Mouse (Mus musculus) liver, embryonic 11.5 days (tissue): Measurements from ENCODE around the gene Spns2. TPM values are rescaled to one million over a fixed set of nuclear protein-coding genes. Genes with fewer than 3 reads are reported as not detected.

Source experiments
- ATAC-seq: fragments of 200-750 bp; cut with Nextera tagmentation; replicated peaks from 2 replicates; pipeline ENCODE4 v1.8.0; 2017; ENCODE audit warnings: moderate number of reproducible peaks, mild to moderate bottlenecking, moderate TSS enrichment, moderate library complexity; ENCODE audit not compliant: low FRiP score
- DNase-seq: peaks from one replicate; pipeline ENCODE4 v3.0.0-alpha.2; 2017; ENCODE audit warnings: low spot score
- H3K27ac ChIP-seq: fragments of 300-500 bp; sonication (generic); 2 replicates; pipeline ENCODE4 v1.5.1; 2014; ENCODE audit warnings: mild to moderate bottlenecking, low read depth, low read length, control low read depth
- H3K27me3 ChIP-seq: fragments of 300-500 bp; sonication (generic); replicated peaks from 2 replicates; pipeline ENCODE4 v1.6.1; 2014; ENCODE audit warnings: low read length, mixed read lengths; ENCODE audit not compliant: control insufficient read depth, insufficient read depth
- H3K36me3 ChIP-seq: fragments of 300-500 bp; sonication (generic); 2 replicates; pipeline ENCODE4 v1.6.1; 2014; ENCODE audit warnings: mild to moderate bottlenecking, low read length, moderate library complexity, mixed read lengths; ENCODE audit not compliant: control insufficient read depth, insufficient read depth
- H3K4me1 ChIP-seq: fragments of 300-500 bp; sonication (generic); replicated peaks from 2 replicates; pipeline ENCODE4 v1.6.1; 2014; ENCODE audit warnings: low read length, mixed read lengths; ENCODE audit not compliant: control insufficient read depth, insufficient read depth
- H3K4me2 ChIP-seq: fragments of 300-500 bp; sonication (generic); 2 replicates; pipeline ENCODE4 v1.6.1; 2014; ENCODE audit warnings: mild to moderate bottlenecking, control low read depth, moderate library complexity
- H3K4me3 ChIP-seq: fragments of 300-500 bp; sonication (generic); 2 replicates; pipeline ENCODE4 v1.5.1; 2014; ENCODE audit warnings: low read depth, low read length, control low read depth
- H3K9ac ChIP-seq: fragments of 300-500 bp; sonication (generic); 2 replicates; pipeline ENCODE4 v1.6.1; 2014; ENCODE audit warnings: low read depth, low read length, control low read depth
- H3K9me3 ChIP-seq: fragments of 300-500 bp; sonication (generic); 2 replicates; pipeline ENCODE4 v1.6.1; 2016; ENCODE audit warnings: low read length, inconsistent platforms, mixed read lengths; ENCODE audit not compliant: control insufficient read depth
- WGBS: fragments of 180-500 bp; shearing (Covaris S2); extraction: QIAGEN DNeasy Blood & Tissue Kit; methylation state at CpG from one replicate; pipeline ENCODE4 v1.1.7; 2014; 5-methylcytosine and 5-hydroxymethylcytosine counted together
- polyA plus RNA-seq: library from polyadenylated mRNA; unstranded; fragments of >200 nt; fragmentation: Nextera tagmentation; extraction: Ambion mirVana; gene quantifications from 2 replicates; pipeline ENCODE4 v1.2.1, GENCODE M21; 2014

The Spns2 gene
- polyA plus RNA-seq, 1 experiment from 2014 or later, result 20.0 TPM

GRCm38 (mm10) chr11:72523711-72524110 is 34.0 kb upstream of the Spns2 start:
- H3K4me1 ChIP-seq, result no peaks in the 10 kb centered on the region
- no peak overlapping the region for H3K4me3 ChIP-seq
- WGBS, result 64% methylated on average over 4 of the region's 4 CpGs
- H3K27ac ChIP-seq, result no peak overlapping the region
- H3K36me3 ChIP-seq, result no peaks in the 10 kb centered on the region
- H3K27me3 ChIP-seq, result no peaks in the 10 kb centered on the region
- H3K9me3 ChIP-seq, result no peaks in the 10 kb centered on the region
- ATAC-seq (no peak), DNase-seq (no peak)
- H3K9ac ChIP-seq, result no peak overlapping the region
- H3K4me2 ChIP-seq, result no peak overlapping the region

- H3K36me3 ChIP-seq, result no peaks in the 10 kb centered on the region
- no peaks in the 10 kb centered on the region for H3K9me3 ChIP-seq
- H3K27ac ChIP-seq, result no peak overlapping the region
- no peaks in the 10 kb centered on the region for H3K27me3 ChIP-seq
- no peak overlapping the region for H3K4me3 ChIP-seq
- DNase-seq (no peak), ATAC-seq (no peak)
- H3K9ac ChIP-seq, result no peak overlapping the region
- H3K4me2 ChIP-seq, result no peak overlapping the region
- WGBS, result 83% methylated on average over 5 of the region's 5 CpGs
- H3K4me1 ChIP-seq, result no peaks in the 10 kb centered on the region
Measured at GRCm38 (mm10) chr11:72522616-72523041, 32.9 kb upstream of the Spns2 start.

DNA sequence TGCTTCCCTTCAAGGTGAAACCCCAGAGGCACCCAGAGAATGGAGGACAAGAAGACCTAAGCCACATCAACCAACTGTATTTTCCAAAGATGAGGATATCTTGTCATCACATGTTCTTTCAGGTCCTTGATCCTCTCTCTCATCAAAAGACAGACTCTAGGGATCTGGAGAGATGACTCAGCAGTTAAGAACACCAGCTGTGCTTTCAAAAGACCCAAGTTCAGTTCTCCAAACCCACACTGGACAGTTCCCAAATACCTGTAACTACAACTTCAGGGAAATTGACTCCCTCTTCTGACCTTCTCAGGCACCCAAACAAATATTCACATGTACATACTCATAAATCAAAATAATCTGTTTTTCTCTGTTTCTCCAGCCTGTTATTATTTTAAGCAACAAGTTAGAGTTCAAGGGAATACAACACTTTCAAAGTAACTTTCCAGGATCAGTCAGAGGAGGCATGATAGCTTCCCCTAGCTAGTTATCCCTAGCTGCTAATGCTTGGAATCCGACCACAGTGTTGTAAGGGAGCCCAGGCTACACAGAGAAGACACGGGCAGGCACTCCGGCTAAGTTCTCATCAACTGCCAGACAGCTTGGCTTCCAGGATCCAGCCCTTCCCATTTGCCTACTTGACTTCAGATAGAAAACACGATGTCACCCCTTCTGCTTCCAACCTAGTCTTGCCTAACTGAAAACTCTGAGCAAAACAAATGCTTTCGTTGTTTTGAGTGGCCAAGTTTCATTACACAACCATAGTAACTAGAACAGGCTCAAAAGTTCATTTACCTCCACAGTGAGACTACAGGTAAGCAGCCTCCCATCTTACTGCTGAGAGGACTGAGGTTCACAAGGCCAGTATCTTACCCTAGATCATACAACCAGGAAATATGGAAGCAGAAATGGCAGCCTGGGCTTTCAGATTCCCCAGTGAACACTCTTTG is 32.2 kb upstream of the Spns2 start:
- Histone ChIP-seq H3K4me3 (no peak overlapping the region), H3K4me2 (no peak overlapping the region), H3K36me3 (no peaks in the 10 kb centered on the region), H3K9me3 (no peaks in the 10 kb centered on the region), H3K27me3 (no peaks in the 10 kb centered on the region), H3K9ac (no peak overlapping the region), H3K4me1 (no peaks in the 10 kb centered on the region), H3K27ac (no peak overlapping the region)
- 83% methylated on average over 5 of the region's 5 CpGs for WGBS
- no peak for DNase-seq
- ATAC-seq, result no peak

DNA sequence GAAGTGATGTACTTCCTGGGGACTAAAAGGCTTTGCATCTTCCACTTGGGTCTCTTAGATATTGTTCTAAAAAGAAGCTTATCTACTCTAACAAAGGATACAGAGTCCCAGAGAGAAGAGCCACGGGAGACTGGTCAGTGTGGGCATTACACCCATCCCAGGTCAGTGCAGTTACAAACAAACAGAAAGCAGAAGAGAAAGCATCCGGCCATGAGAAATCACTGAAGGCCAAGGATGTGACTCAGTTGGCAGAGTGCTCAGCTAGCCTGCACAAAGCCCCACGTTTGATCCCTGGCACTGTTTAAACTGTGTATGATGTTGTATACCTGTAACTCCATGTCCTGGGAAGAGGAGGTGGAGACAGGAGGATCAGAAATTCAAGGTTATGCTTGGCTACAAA is 30.2 kb upstream of the Spns2 start:
- Histone ChIP-seq H3K36me3 (no peaks in the 10 kb centered on the region), H3K9ac (no peak overlapping the region), H3K4me1 (no peaks in the 10 kb centered on the region), H3K27ac (no peak overlapping the region), H3K4me3 (no peak overlapping the region), H3K27me3 (no peaks in the 10 kb centered on the region), H3K4me2 (no peak overlapping the region), H3K9me3 (no peaks in the 10 kb centered on the region)
- DNase-seq (no peak), ATAC-seq (no peak)
- 61% methylated on average over 3 of the region's 3 CpGs for WGBS

GRCm38 (mm10) chr11:72519189-72519588 is 29.5 kb upstream of the Spns2 start:
- ATAC-seq, result no peak

DNA sequence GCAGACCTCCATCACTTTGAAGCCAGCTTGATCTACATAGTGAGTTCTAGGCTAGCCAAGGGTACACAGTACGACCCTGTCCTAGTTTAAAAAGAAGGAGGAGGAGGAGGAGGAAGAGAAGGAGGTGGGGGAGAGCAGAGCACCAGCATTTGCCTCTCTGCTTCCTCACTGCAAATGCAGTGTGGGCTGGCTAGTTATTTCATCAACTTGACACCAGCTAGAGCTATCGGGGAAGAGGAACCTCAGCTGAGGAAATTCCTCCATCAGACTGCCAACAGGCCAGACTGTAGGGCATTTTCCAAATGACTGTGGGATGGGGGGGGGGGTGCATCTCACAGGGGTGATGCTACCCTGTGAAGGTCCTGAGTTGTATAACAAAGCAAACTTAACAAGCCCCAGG is 28.7 kb upstream of the Spns2 start:
- ATAC-seq, result no peak
- Histone ChIP-seq H3K9me3 (no peaks in the 10 kb centered on the region), H3K4me2 (no peak overlapping the region), H3K9ac (no peak overlapping the region), H3K4me3 (no peak overlapping the region), H3K4me1 (no peaks in the 10 kb centered on the region), H3K36me3 (no peaks in the 10 kb centered on the region), H3K27me3 (no peaks in the 10 kb centered on the region), H3K27ac (no peak overlapping the region)
- 38% methylated on average over 2 of the region's 2 CpGs for WGBS
- no peak for DNase-seq

More at GRCm38 (mm10) chr11:72519189-72519588, 29.5 kb upstream of the Spns2 start:
- Histone ChIP-seq H3K4me2 (no peak overlapping the region), H3K27me3 (no peaks in the 10 kb centered on the region), H3K36me3 (no peaks in the 10 kb centered on the region), H3K4me3 (no peak overlapping the region), H3K9me3 (no peaks in the 10 kb centered on the region), H3K9ac (no peak overlapping the region), H3K27ac (no peak overlapping the region), H3K4me1 (no peaks in the 10 kb centered on the region)
- WGBS, result 56% methylated on average over 4 of the region's 4 CpGs
- no peak for DNase-seq

DNA sequence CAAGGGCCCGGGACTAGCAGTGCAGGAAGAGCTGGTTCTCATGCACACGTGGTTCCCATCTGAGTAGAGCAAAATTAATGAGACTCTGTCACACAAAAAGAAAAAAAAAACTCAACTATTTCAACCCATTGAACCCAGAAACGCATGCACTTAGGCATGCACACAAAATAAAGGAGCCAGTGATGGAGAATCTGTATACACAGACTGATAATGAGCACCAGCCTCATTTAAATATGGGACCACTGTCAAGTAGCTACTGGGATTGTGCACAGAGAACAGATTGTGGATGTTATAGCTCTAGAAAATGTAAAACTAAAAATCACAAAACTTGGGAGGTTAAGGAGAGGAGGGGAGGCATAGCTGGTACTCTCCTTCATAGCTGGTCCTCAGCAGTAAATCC is 25.3 kb upstream of the Spns2 start:
- Histone ChIP-seq H3K9ac (no peak overlapping the region), H3K4me3 (no peak overlapping the region), H3K4me1 (no peaks in the 10 kb centered on the region), H3K27me3 (no peaks in the 10 kb centered on the region), H3K4me2 (no peak overlapping the region), H3K36me3 (no peaks in the 10 kb centered on the region), H3K27ac (no peak overlapping the region), H3K9me3 (no peaks in the 10 kb centered on the region)
- DNase-seq, result no peak
- ATAC-seq, result no peak
- WGBS, result 60% methylated on average over 3 of the region's 3 CpGs

- H3K9me3 ChIP-seq, result no peaks in the 10 kb centered on the region
- ATAC-seq, result no peak
- no peaks in the 10 kb centered on the region for H3K4me1 ChIP-seq
- DNase-seq, result no peak
- H3K27ac ChIP-seq, result no peak overlapping the region
- no peak overlapping the region for H3K4me3 ChIP-seq
- no peaks in the 10 kb centered on the region for H3K36me3 ChIP-seq
- no peak overlapping the region for H3K4me2 ChIP-seq
- 84% methylated on average over 5 of the region's 5 CpGs for WGBS
- H3K27me3 ChIP-seq, result no peaks in the 10 kb centered on the region
- H3K9ac ChIP-seq, result no peak overlapping the region
Measured at GRCm38 (mm10) chr11:72508651-72509050, 18.9 kb upstream of the Spns2 start.

- Histone ChIP-seq H3K9ac (no peak overlapping the region), H3K27ac (no peak overlapping the region), H3K4me3 (no peak overlapping the region), H3K4me1 (0 out of 2 replicates have a peak, but pooled peaks cover 4% of the 10 kb centered on the region), H3K27me3 (no peaks in the 10 kb centered on the region), H3K4me2 (no peak overlapping the region), H3K9me3 (no peaks in the 10 kb centered on the region), H3K36me3 (no peaks in the 10 kb centered on the region)
- no peak for ATAC-seq
- DNase-seq, result no peak
Measured at GRCm38 (mm10) chr11:72507651-72508050, 17.9 kb upstream of the Spns2 start.
